Mouse (Mus musculus) layer of hippocampus, adult 18-20 months (tissue): ENCODE data around the gene Mc1r. TPM values are rescaled to one million over a fixed set of nuclear protein-coding genes. Genes with fewer than 3 reads are reported as not detected.

Experiments
- total RNA-seq, 2 experiments: library from RNA; stranded (reverse); gene quantifications; 2 replicates each; pipeline ENCODE4 v1.2.3; 2021

The Mc1r gene
- total RNA-seq, 2 experiments from 2014 or later = 0.07 TPM; not detected in 1

Other genes with a start within 250 kb of the Mc1r start
- 1 to 10 TPM; 2.2 to 3.2 TPM for gene Sult5a1, start 248.8 kb upstream of the Mc1r start, total RNA-seq
- gene Dpep1, start 220.9 kb upstream of the Mc1r start, total RNA-seq = under 1 TPM; 0.22 to 0.89 TPM
- gene Chmp1a, start 194.3 kb upstream of the Mc1r start, total RNA-seq = 100 to 1,000 TPM in 1 of 2 experiments, 10 to 100 TPM in 1; 98.8 to 117 TPM
- gene Spata33, start 194.3 kb upstream of the Mc1r start, total RNA-seq = 10 to 100 TPM in 1 of 2 experiments, 1 to 10 TPM in 1; 6.0 to 10.4 TPM
- 10 to 100 TPM; 85.8 to 95.4 TPM for gene Cdk10, start 182.3 kb upstream of the Mc1r start, total RNA-seq
- 10 to 100 TPM; 75.1 to 75.8 TPM for gene Spata2l, start 170.9 kb upstream of the Mc1r start, total RNA-seq
- 10 to 100 TPM; 22.8 to 26.0 TPM for gene Zfp276, start 152.9 kb upstream of the Mc1r start, total RNA-seq
- 10 to 100 TPM; 49.1 to 54.5 TPM for gene Vps9d1, start 152.8 kb upstream of the Mc1r start, total RNA-seq
- gene Fanca, start 88.5 kb upstream of the Mc1r start, total RNA-seq = 1 to 10 TPM; 1.2 to 1.7 TPM
- gene Spire2, start 74.4 kb upstream of the Mc1r start, total RNA-seq = 10 to 100 TPM; 17.0 TPM
- gene Tcf25, start 33.4 kb upstream of the Mc1r start, total RNA-seq = 100 to 1,000 TPM; 487 TPM
- gene Tubb3, start 4.3 kb downstream of the Mc1r start, total RNA-seq = 100 to 1,000 TPM; 253 to 286 TPM
- 10 to 100 TPM; 54.0 to 54.7 TPM for gene Def8, start 16.4 kb downstream of the Mc1r start, total RNA-seq
- 10 to 100 TPM; 23.6 to 24.9 TPM for gene Afg3l1, start 70.8 kb downstream of the Mc1r start, total RNA-seq
- 1 to 10 TPM; 9.5 to 10.0 TPM for gene Dbndd1, start 108.4 kb downstream of the Mc1r start, total RNA-seq
- gene Gas8, start 111.7 kb downstream of the Mc1r start, total RNA-seq = 10 to 100 TPM; 23.4 to 24.8 TPM
- gene Rhou, start 246.8 kb downstream of the Mc1r start, total RNA-seq = 10 to 100 TPM; 44.0 to 53.9 TPM